Mouse (Mus musculus) gastrocnemius, adult 18-20 months (tissue): ENCODE measurements around the gene Plin1. TPM values are rescaled to one million over a fixed set of nuclear protein-coding genes. Genes with fewer than 3 reads are reported as not detected.
A peak's percentile ranks its signal among the peaks of the same experiment; 100 is the strongest.

Experiments
- DNase-seq: peaks from one replicate; pipeline ENCODE4 v3.0.0; 2021; ENCODE audit warnings: low spot score
- total RNA-seq, 2 experiments: library from RNA; stranded (reverse); gene quantifications; 2 replicates each; pipeline ENCODE4 v1.2.3; 2021

Gene Plin1
- total RNA-seq, 2 experiments from 2014 or later, result 10.3 to 18.3 TPM

- no peak for DNase-seq
Measured at GRCm38 (mm10) chr7:79736511-79736910, 3.8 kb upstream of the Plin1 start.

GRCm38 (mm10) chr7:79734563-79734962, 1.9 kb upstream of the Plin1 start:
- peak; percentile 61 for DNase-seq

GRCm38 (mm10) chr7:79731438-79731837, 1.3 kb downstream of the Plin1 start:
- no peak for DNase-seq

- DNase-seq, result no peak
Measured at GRCm38 (mm10) chr7:79729743-79730370, 2.8 kb downstream of the Plin1 start.

GRCm38 (mm10) chr7:79729169-79729568, 3.5 kb downstream of the Plin1 start:
- DNase-seq, result peak; percentile 45

- peak; percentile 48 for DNase-seq
Measured at GRCm38 (mm10) chr7:79728219-79728618, 4.5 kb downstream of the Plin1 start.

- peak; percentile 33 for DNase-seq
Measured at GRCm38 (mm10) chr7:79727091-79727490, 5.6 kb downstream of the Plin1 start.

- peak; percentile 15 for DNase-seq
Measured at GRCm38 (mm10) chr7:79721386-79721977, 11.2 kb downstream of the Plin1 start.

GRCm38 (mm10) chr7:79715187-79715981, 17.3 kb downstream of the Plin1 start, which contains the start of gene Kif7:
Gene Kif7 (minus strand): TSS chr7:79715720.
- peak; percentile 65 for DNase-seq

GRCm38 (mm10) chr7:79710831-79711230, 21.9 kb downstream of the Plin1 start:
- no peak for DNase-seq

GRCm38 (mm10) chr7:79710130-79710607, 22.5 kb downstream of the Plin1 start:
- DNase-seq, result no peak

- no peak for DNase-seq
Measured at GRCm38 (mm10) chr7:79705210-79705609, 27.5 kb downstream of the Plin1 start.

- DNase-seq, result no peak
Measured at GRCm38 (mm10) chr7:79702755-79703154, 29.9 kb downstream of the Plin1 start.

- no peak for DNase-seq
Measured at GRCm38 (mm10) chr7:79696495-79696894, 36.2 kb downstream of the Plin1 start.

GRCm38 (mm10) chr7:79680231-79680630, 52.5 kb downstream of the Plin1 start:
- no peak for DNase-seq

GRCm38 (mm10) chr7:79679186-79679585, 53.5 kb downstream of the Plin1 start:
- DNase-seq, result no peak

GRCm38 (mm10) chr7:79670900-79671604, 61.7 kb downstream of the Plin1 start:
- DNase-seq, result no peak
